Mouse (Mus musculus) stomach, postnatal 0 days (tissue): Measurements from ENCODE around the gene Tle1.

Source experiments
- CTCF ChIP-seq: IDR thresholded peaks from 2 replicates; pipeline ENCODE4 v1.5.1; 2016; ENCODE audit warnings: antibody characterized with exemption, low read depth, mild to moderate bottlenecking, moderate library complexity
- EP300 ChIP-seq: optimal IDR thresholded peaks from 2 replicates; pipeline ENCODE3; 2016; ENCODE audit warnings: antibody characterized with exemption

- TF ChIP-seq CTCF (no peak), EP300 (no peak)
These were observed 38.1 kb downstream of the Tle1 start for GRCm38 (mm10) chr4:72162445-72163218.
